Mouse (Mus musculus) heart, embryonic 16.5 days (tissue): ENCODE measurements at regions not wholly inside any gene's neighbourhood (a gene's known extent, or its start where the extent isn't known, plus 50 kb on each side); places are given as distances from the start of the nearest gene placed in this dataset.
"Not testable (repeated sequence)": the region's sequence is repeated elsewhere in the genome, so short reads cannot be mapped to it uniquely, and the experiment has no call there.

Experiments used
- ATAC-seq: fragments of 200-750 bp; cut with Nextera tagmentation; replicated peaks from 2 replicates; pipeline ENCODE4 v1.8.0; 2017; ENCODE audit warnings: moderate number of reproducible peaks; ENCODE audit not compliant: insufficient read depth, low FRiP score; ENCODE audit errors: extremely low read depth
- H3K27ac ChIP-seq: fragments of 300-500 bp; sonication (generic); 2 replicates; pipeline ENCODE4 v1.5.1; 2014; ENCODE audit warnings: mild to moderate bottlenecking, low read length, control low read depth, moderate library complexity
- H3K27me3 ChIP-seq: fragments of 300-500 bp; sonication (generic); 2 replicates; pipeline ENCODE4 v1.6.1; 2014; ENCODE audit warnings: low read length, mixed read lengths; ENCODE audit not compliant: control insufficient read depth, insufficient read depth
- H3K36me3 ChIP-seq: fragments of 300-500 bp; sonication (generic); 2 replicates; pipeline ENCODE4 v1.6.1; 2014; ENCODE audit not compliant: control insufficient read depth, insufficient read depth
- H3K4me1 ChIP-seq: fragments of 300-500 bp; sonication (generic); 2 replicates; pipeline ENCODE4 v1.6.1; 2014; ENCODE audit warnings: low read length, mixed read lengths; ENCODE audit not compliant: control insufficient read depth, insufficient read depth
- H3K4me2 ChIP-seq: fragments of 300-500 bp; sonication (generic); 2 replicates; pipeline ENCODE4 v1.6.1; 2014; ENCODE audit warnings: low read depth, mild to moderate bottlenecking, control low read depth, low read length
- H3K4me3 ChIP-seq: fragments of 300-500 bp; sonication (generic); 2 replicates; pipeline ENCODE4 v1.5.1; 2014; ENCODE audit warnings: mild to moderate bottlenecking, control low read depth, low read length
- H3K9ac ChIP-seq: fragments of 300-500 bp; sonication (generic); 2 replicates; pipeline ENCODE4 v1.6.1; 2014; ENCODE audit warnings: low read length, control low read depth
- H3K9me3 ChIP-seq: fragments of 300-500 bp; sonication (generic); replicated peaks from 2 replicates; pipeline ENCODE4 v1.6.1; 2016; ENCODE audit warnings: low read length; ENCODE audit not compliant: control insufficient read depth
- WGBS: fragments of 180-500 bp; shearing (Covaris S2); extraction: QIAGEN DNeasy Blood & Tissue Kit; methylation state at CpG from one replicate; pipeline ENCODE4 v1.1.7; 2014; 5-methylcytosine and 5-hydroxymethylcytosine counted together

GRCm38 (mm10) chr17:13432256-13432655 lies 77.9 kb downstream of the Tcp10c start:
- H3K27me3 ChIP-seq, ATAC-seq, H3K9me3 ChIP-seq, H3K9ac ChIP-seq, H3K4me3 ChIP-seq, H3K27ac ChIP-seq, H3K36me3 ChIP-seq, H3K4me1 ChIP-seq, H3K4me2 ChIP-seq: not testable (repeated sequence)
- 73% methylated on average over 3 of the region's 3 CpGs for WGBS

- not testable (repeated sequence) for H3K9me3 ChIP-seq, H3K4me1 ChIP-seq, ATAC-seq, H3K27ac ChIP-seq, H3K4me3 ChIP-seq, H3K4me2 ChIP-seq, H3K9ac ChIP-seq, H3K36me3 ChIP-seq, H3K27me3 ChIP-seq
- WGBS, result 82% methylated on average over 7 of the region's 7 CpGs
Measured at GRCm38 (mm10) chr17:13434146-13434545, 79.8 kb downstream of the Tcp10c start.

- H3K4me2 ChIP-seq, result not testable (repeated sequence)
- 71% methylated on average over 2 of the region's 3 CpGs for WGBS
Measured at GRCm38 (mm10) chr17:13438790-13439189, 84.4 kb downstream of the Tcp10c start.

GRCm38 (mm10) chr17:13440708-13441530 lies 86.5 kb downstream of the Tcp10c start:
- H3K4me3 ChIP-seq, H3K27ac ChIP-seq, H3K4me2 ChIP-seq, H3K36me3 ChIP-seq, H3K27me3 ChIP-seq, H3K9ac ChIP-seq, H3K9me3 ChIP-seq, H3K4me1 ChIP-seq, ATAC-seq: not testable (repeated sequence)
- WGBS, result 68% methylated on average over 9 of the region's 9 CpGs

More at GRCm38 (mm10) chr17:13438790-13439189, 84.4 kb downstream of the Tcp10c start:
- not testable (repeated sequence) for H3K4me3 ChIP-seq, H3K27me3 ChIP-seq, H3K4me1 ChIP-seq, H3K9ac ChIP-seq, H3K27ac ChIP-seq, ATAC-seq, H3K9me3 ChIP-seq, H3K36me3 ChIP-seq

DNA sequence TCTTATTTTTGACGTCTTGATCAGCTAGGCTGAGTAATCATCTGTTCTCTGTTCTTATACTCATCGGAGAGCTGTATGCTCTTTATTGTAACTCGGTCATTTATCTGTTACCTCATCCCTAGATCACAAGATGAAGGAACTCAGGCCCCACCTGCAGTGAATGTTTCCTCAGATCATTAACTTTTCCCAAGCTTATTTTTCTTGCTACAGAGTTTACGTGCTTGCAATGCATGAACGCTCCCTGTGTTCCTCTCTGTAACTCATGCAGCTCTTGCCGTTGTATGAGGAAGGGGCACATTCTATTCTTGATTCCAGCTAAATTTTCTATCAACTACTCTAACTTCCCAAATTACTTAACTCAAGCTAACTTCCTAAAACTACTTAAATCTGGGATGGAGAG lies 87.9 kb downstream of the Tcp10c start:
- 84% methylated on average over 5 of the region's 6 CpGs for WGBS
- not testable (repeated sequence) for H3K9ac ChIP-seq, H3K27me3 ChIP-seq, H3K27ac ChIP-seq, H3K36me3 ChIP-seq, H3K4me2 ChIP-seq, ATAC-seq, H3K4me3 ChIP-seq, H3K9me3 ChIP-seq, H3K4me1 ChIP-seq

DNA sequence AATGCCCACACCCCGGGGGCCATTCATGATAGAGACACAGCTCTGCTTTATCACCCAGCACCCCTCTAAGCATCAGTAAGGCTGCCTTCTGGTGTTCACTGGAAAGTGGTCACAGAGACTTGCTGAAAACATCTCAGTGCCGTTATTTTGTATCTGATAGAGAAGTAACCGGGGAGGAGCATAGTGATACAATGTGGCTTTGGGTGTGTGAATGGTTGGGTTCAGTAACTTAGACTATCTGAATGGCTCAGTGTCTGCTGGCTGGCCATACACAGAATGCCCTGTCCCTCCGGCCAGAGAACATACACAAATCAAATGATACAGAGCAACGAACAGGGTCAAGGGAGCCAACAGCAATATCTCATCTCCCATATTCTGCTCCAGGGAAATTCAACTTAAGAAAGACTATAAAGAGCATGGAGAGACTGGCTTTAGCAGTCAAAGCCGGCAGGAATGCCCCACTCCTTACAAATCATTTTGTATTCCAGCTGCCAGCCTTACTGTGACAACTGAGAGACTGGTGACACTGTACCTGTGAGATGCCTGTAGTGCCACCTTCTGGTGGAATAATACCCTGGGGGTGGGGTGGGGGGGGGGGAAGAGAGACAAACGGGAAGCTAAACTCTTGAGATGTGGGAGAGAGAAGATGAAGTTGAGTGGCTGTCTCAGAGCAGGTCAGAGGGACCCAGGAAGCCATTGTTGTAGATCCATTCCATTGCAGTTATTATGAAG lies 102.7 kb downstream of the Tcp10c start:
- WGBS, result 82% methylated on average over 6 of the region's 7 CpGs
- ATAC-seq, H3K4me2 ChIP-seq, H3K9ac ChIP-seq, H3K9me3 ChIP-seq, H3K4me1 ChIP-seq, H3K27ac ChIP-seq, H3K27me3 ChIP-seq, H3K36me3 ChIP-seq, H3K4me3 ChIP-seq: not testable (repeated sequence)

GRCm38 (mm10) chr17:13457942-13458341 lies 103.6 kb downstream of the Tcp10c start:
- H3K9me3 ChIP-seq, H3K4me2 ChIP-seq, H3K4me3 ChIP-seq, H3K4me1 ChIP-seq, ATAC-seq, H3K9ac ChIP-seq, H3K27me3 ChIP-seq, H3K36me3 ChIP-seq, H3K27ac ChIP-seq: not testable (repeated sequence)
- WGBS, result 71% methylated on average over 2 of the region's 2 CpGs

GRCm38 (mm10) chr17:13458814-13459213 lies 104.4 kb downstream of the Tcp10c start:
- not testable (repeated sequence) for H3K9me3 ChIP-seq, ATAC-seq, H3K4me2 ChIP-seq, H3K4me1 ChIP-seq, H3K27ac ChIP-seq, H3K36me3 ChIP-seq, H3K27me3 ChIP-seq, H3K9ac ChIP-seq, H3K4me3 ChIP-seq
- no CpG with 5 or more reads among the region's 2 CpGs for WGBS

GRCm38 (mm10) chr17:13462663-13463062 lies 108.3 kb downstream of the Tcp10c start:
- H3K9me3 ChIP-seq, H3K27me3 ChIP-seq, H3K9ac ChIP-seq, H3K4me1 ChIP-seq, H3K27ac ChIP-seq, H3K4me2 ChIP-seq, ATAC-seq, H3K4me3 ChIP-seq, H3K36me3 ChIP-seq: not testable (repeated sequence)
- WGBS, result 88% methylated on average over 2 of the region's 9 CpGs
